8 mouse cellular contexts compared by ENCODE assay signal in genomic region chr2:129696059-129696458, GRCm38 (mm10). TPM values are rescaled to one million over a fixed set of nuclear protein-coding genes. Genes with fewer than 3 reads are reported as not detected.
DNase-seq lines count a peak whose midpoint lies in the region; ATAC-seq and TF ChIP-seq lines count a peak whose summit lies in the region.
"Had no signal": no experiment of that assay in that cellular context is flagged by ENCODE, and none has a peak within 500 bp of the region (broad histone marks: within the 10 kb centered on the region; RNA-seq: fewer than 3 reads in every experiment).

No protein-coding gene starts in this region.

- 13% methylated on average over 4 of the region's 4 CpGs for WGBS in bone marrow, adult 2 months
- WGBS in embryonic facial prominence, embryonic 11.5 days: 9% methylated on average over 4 of the region's 4 CpGs

- no peak for ATAC-seq in embryonic facial prominence, embryonic 11.5 days (replicated peaks; ENCODE audit: insufficient number of reproducible peaks, low FRiP score, low TSS enrichment, low read depth)

- no peaks in the 10 kb centered on the region for H3K4me1 ChIP-seq in bone marrow, adult 2 months (ENCODE audit: control insufficient read depth, insufficient read depth, low read length)
- no peaks in the 10 kb centered on the region for H3K4me1 ChIP-seq in embryonic facial prominence, embryonic 11.5 days (ENCODE audit: control insufficient read depth, insufficient read depth, low read length)

- no peaks in the 10 kb centered on the region for H3K36me3 ChIP-seq in embryonic facial prominence, embryonic 11.5 days (replicated peaks; ENCODE audit: control insufficient read depth, insufficient read depth, low read depth, low read length)
- H3K36me3 ChIP-seq: hindbrain, embryonic 15.5 days had no signal

- no peak overlapping the region for H3K9ac ChIP-seq in embryonic facial prominence, embryonic 11.5 days (replicated peaks; ENCODE audit: low read length)
- H3K9ac ChIP-seq: hindbrain, embryonic 15.5 days had no signal

- peaks cover 3% of the 10 kb centered on the region; the same call in 1 of the 2 replicates for H3K27me3 ChIP-seq in embryonic facial prominence, embryonic 11.5 days (ENCODE audit: control insufficient read depth, insufficient read depth, low read length)
- H3K27me3 ChIP-seq: hindbrain, embryonic 15.5 days had no signal

- no peak overlapping the region for H3K4me3 ChIP-seq in bone marrow, adult 2 months (replicated peaks; ENCODE audit: control insufficient read depth, low read depth, low read length)
- no peak overlapping the region for H3K4me3 ChIP-seq in embryonic facial prominence, embryonic 11.5 days (ENCODE audit: low read depth, low read length)
- H3K4me3 ChIP-seq: hindbrain, embryonic 15.5 days had no signal

- no peak overlapping the region for H3K27ac ChIP-seq in bone marrow, adult 2 months (ENCODE audit: control insufficient read depth, insufficient read depth, low read depth, low read length, poor library complexity)
- H3K27ac ChIP-seq in embryonic facial prominence, embryonic 11.5 days (replicated peaks; ENCODE audit: low read depth, low read length): no peak overlapping the region
- H3K27ac ChIP-seq: hindbrain, embryonic 15.5 days had no signal

- H3K4me2 ChIP-seq in embryonic facial prominence, embryonic 11.5 days (ENCODE audit: low read depth, low read length): no peak overlapping the region
- H3K4me2 ChIP-seq: hindbrain, embryonic 15.5 days had no signal

- TF ChIP-seq CTCF in bone marrow, adult 2 months (IDR thresholded peaks at IDR 0.05; ENCODE audit: control insufficient read depth, insufficient read depth, low read length): peak; percentile 67

- DNase-seq in left cerebral cortex, adult 18-20 months (ENCODE audit: low spot score in 2 of 2): peak; percentile 39 to 60
- no peak for DNase-seq in left cerebral cortex, adult 11 months (ENCODE audit: low spot score)
- peak; percentile 25 for DNase-seq in MEL-GATA-1-ER (ENCODE audit: extremely low read depth, low read depth)
- peak; percentile 74 for DNase-seq in embryonic facial prominence, embryonic 11.5 days (ENCODE audit: low spot score)
- DNase-seq in left cerebral cortex, postnatal 4 days: peak; percentile 56
- peak; percentile 38 for DNase-seq in retina, adult 2 months (ENCODE audit: low read depth, low spot score)

- no peak for TF ChIP-seq POLR2A in bone marrow, adult 2 months (IDR thresholded peaks at IDR 0.05; ENCODE audit: borderline replicate concordance, control insufficient read depth, low read depth, low read length)

- intact Hi-C loops in left cerebral cortex, postnatal 4 days (cut with DNase I): no loop called here

- no peaks in the 10 kb centered on the region for H3K9me3 ChIP-seq in embryonic facial prominence, embryonic 11.5 days (replicated peaks; ENCODE audit: control insufficient read depth, low read length)
- H3K9me3 ChIP-seq: hindbrain, embryonic 15.5 days had no signal

RNA-seq across cellular contexts. Expression of gene Pdyn, which starts 3.6 kb away (rescaled TPM):
- 10 to 100 TPM; 33.4 to 38.8 TPM for total RNA-seq in left cerebral cortex, adult 18-20 months (2021)
- polyA plus RNA-seq in bone marrow, adult 2 months (2011; ENCODE audit: insufficient read depth, insufficient read length, low replicate concordance, missing spikeins): not detected in 2 replicates
- 0.67 TPM in 1 of 2 replicates, not detected in the other for polyA plus RNA-seq in embryonic facial prominence, embryonic 11.5 days (2014; fragmentation: Nextera tagmentation; extraction: Ambion mirVana)
- 1 to 10 TPM; 8.6 to 9.1 TPM for total RNA-seq in left cerebral cortex, postnatal 4 days (2021)
